Mouse (Mus musculus) lung, postnatal 10 days (tissue): ENCODE results near the gene Rps3a1.
A peak's percentile ranks its signal among the peaks of the same experiment; 100 is the strongest.
"Not testable (repeated sequence)": the region's sequence is repeated elsewhere in the genome, so short reads cannot be mapped to it uniquely, and the experiment has no call there.

Experiments
- DNase-seq: peaks from one replicate; pipeline ENCODE4 v3.0.0; 2021

Rps3a1 gene

DNA sequence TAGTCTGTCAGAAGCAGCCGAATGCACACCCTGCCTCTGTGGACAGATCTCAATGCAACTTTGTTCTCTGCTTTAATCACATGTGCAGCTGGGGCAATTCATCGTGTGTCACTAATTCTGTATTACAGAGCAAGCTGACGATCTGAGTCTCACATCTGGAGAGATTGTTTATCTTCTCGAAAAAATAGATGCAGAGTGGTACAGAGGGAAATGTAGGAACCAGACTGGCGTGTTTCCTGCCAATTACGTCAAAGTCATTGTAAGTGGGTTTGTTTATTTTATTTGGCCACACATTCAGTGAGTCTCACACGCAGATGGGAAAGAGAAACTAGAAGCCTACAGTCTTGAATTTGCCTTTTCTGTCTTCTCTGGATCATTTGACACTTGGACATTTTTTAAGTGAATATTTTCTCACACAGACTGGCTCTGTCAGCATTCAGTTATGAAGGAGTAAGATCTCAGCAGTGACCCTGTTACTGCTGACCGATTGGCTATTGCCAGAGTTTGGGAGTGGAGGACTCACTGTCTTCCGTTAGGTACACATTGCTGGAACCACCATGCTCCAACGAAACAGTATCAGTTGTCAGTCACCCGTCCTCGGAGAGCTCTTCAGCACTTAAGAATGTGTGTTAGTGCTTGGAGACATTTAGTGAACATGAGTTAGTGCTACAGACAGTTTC is 27.7 kb downstream of the Rps3a1 start:
- peak; percentile 83 for DNase-seq

- DNase-seq: no peak
Measured at GRCm38 (mm10) chr3:86112766-86113165, 29.7 kb downstream of the Rps3a1 start.

- DNase-seq: peak; percentile 66
Measured at GRCm38 (mm10) chr3:86110077-86110476, 32.4 kb downstream of the Rps3a1 start.

DNA sequence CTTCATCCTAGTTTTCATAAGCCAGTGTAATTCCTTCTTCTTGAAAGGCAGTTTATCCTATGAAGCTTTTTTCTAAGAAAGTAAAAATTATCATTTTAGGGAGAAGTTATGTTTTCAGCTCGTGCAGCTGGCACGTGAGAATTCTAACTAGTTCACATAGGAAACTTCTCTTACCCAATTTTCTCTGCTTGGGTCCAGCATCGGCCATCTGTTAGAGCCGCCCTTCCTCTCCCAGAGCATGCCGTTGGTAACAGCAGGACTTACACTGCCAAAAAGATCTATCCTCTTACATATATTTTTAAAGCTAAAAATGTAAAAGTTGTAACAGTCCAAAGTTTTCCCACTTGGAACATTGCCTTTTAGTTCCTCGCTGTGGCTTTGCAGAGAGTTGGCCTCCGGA is 33.4 kb downstream of the Rps3a1 start:
- no peak for DNase-seq

DNA sequence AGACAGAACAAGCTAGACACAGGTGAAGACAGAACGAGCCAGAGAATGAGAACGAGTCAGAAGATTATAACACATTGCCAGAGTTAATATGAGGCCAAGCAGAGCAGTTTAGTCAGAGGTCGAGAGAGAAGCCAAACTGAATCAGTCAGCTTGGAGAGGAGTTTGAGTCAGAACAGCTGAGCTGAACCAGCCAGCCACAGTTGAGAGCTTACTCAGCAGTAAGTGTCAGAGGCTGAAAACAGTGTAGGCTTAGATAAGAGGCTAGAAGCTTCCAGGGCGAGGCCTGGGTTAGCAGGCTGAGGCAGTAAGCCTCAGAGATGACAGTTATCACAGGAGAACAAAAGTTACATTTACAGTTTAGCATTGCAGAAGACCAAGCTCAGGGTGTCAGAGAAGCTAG is 33.9 kb downstream of the Rps3a1 start:
- no peak for DNase-seq

DNA sequence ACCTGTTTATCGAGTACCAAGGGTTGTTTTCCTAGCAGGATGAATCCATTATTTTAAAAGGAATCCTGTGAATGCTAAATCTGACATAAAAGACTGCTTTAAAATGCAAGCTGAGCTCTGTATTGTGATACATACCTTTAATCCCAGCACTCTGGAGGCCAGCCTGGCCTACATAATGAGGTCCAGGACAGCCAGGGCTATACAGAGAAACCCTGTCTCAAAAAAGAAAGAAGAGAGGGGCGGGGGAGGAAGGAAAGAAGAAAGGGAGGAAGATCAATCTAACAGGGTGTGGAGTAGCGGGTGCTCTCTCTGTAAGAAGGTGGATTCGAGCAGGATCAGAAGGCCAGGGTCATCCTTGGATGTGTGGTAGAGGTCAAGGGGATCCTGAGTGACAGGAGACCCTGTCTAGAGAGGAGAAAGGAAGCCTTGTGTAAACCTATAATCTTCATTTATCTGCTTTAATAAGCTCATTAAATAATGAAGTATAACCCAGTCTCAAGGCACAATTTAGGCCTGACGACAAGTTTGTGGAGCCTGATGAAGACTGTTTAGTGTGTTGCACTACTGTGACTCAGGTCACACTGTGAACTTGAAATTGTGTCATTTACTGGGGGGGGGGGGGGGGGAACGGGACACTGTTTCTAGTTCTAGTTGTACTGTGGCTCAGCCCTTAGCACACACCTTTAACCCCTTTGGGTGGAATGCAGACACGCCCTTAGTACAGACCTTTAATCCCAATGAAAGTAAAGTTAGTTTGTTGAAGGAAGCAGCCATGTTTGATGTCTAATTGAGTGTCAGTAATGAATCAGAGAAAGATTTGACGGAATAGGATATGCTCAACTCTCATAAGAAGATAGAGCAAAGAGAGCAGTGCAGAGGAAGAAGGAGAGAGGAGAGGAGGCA is 34.6 kb downstream of the Rps3a1 start:
- DNase-seq: no peak

GRCm38 (mm10) chr3:86106086-86106632 is 36.3 kb downstream of the Rps3a1 start:
- DNase-seq: no peak

DNA sequence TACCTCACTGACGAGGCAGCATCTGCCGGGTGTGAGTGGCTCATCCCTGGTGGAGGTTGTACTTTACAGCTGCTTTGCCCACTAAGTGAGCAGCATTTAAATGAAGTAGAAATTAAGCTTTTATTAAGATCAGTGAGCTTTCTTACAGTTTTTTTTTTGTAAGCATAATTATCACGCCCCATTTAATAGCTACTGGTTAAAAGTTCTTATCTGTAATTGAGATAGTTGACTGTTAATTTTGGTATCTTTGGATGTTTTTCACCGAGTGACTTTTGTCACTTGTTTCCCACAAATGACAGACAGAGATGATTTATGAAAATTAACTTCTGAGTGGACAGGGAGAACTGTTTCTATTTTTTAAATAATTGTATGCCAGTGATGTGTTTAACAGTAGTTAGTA is 37.6 kb downstream of the Rps3a1 start:
- DNase-seq: no peak

GRCm38 (mm10) chr3:86104433-86104832 is 38.1 kb downstream of the Rps3a1 start:
- DNase-seq: not testable (repeated sequence)

DNA sequence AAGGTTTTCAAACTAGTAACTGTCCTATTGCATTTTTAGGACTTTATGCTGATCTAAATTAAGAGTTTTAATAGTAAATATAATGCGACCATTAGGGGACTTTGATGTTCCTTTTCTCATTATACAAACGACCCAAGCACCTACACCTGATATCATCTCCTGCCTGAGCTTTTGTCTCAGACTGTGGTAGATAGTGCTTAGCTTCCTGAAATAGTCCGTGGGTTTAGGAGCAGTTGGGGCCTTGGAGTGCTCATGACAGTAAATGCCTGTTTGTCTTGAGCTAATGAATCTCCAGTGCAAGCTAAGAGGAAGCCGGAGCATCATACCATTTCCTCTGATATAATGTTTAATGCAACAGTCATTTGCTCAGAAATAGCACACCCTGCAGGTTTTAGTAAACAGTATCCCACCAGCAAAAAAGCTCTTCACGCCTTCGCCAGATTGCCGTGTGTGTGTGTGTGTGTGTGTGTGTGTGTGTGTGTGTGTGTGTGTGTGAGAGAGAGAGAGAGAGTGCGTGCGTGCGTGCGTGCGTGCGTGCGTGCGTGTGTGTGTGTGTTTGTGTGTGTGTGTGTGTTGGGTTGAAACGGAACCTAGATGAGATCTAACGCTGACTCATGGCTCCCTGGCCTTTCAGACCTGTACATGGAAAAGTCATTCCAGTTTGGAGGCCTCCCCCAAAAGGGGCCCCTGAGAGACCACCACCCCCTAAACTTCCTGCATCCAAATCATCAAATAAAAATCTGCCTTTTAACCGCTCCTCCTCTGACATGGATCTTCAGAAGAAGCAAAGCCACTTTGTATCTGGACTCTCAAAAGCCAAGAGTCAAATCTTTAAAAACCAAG is 38.8 kb downstream of the Rps3a1 start:
- no peak for DNase-seq

- DNase-seq: no peak
Measured at GRCm38 (mm10) chr3:86101956-86102355, 40.5 kb downstream of the Rps3a1 start.

GRCm38 (mm10) chr3:86093907-86094306 is 48.6 kb downstream of the Rps3a1 start:
- DNase-seq: no peak

- no peak for DNase-seq
Measured at GRCm38 (mm10) chr3:86093213-86093845, 49.2 kb downstream of the Rps3a1 start.
